Mouse (Mus musculus) intestine, embryonic 14.5 days (tissue): Measurements from ENCODE around the gene Zdbf2. TPM values are rescaled to one million over a fixed set of nuclear protein-coding genes. Genes with fewer than 3 reads are reported as not detected.
"Not testable (repeated sequence)": the region's sequence is repeated elsewhere in the genome, so short reads cannot be mapped to it uniquely, and the experiment has no call there.

Source experiments
- ATAC-seq: fragments of 200-750 bp; cut with Nextera tagmentation; replicated peaks from 2 replicates; pipeline ENCODE4 v1.8.0; 2017; ENCODE audit warnings: low read depth, moderate number of reproducible peaks, moderate TSS enrichment, moderate library complexity; ENCODE audit not compliant: low FRiP score, low TSS enrichment
- DNase-seq: peaks from one replicate; pipeline ENCODE4 v3.0.0-alpha.2; 2018; ENCODE audit warnings: low spot score
- H3K27ac ChIP-seq: fragments of 300-500 bp; sonication (generic); 2 replicates; pipeline ENCODE4 v1.5.1; 2014; ENCODE audit warnings: low read depth, mild to moderate bottlenecking, control low read depth
- H3K27me3 ChIP-seq: fragments of 300-500 bp; sonication (generic); replicated peaks from 2 replicates; pipeline ENCODE4 v1.6.1; 2014; ENCODE audit warnings: low read length, control low read depth; ENCODE audit not compliant: control insufficient read depth, insufficient read depth
- H3K36me3 ChIP-seq: fragments of 300-500 bp; sonication (generic); 2 replicates; pipeline ENCODE4 v1.6.1; 2014; ENCODE audit warnings: low read length, control low read depth; ENCODE audit not compliant: control insufficient read depth, insufficient read depth
- H3K4me1 ChIP-seq: fragments of 300-500 bp; sonication (generic); replicated peaks from 2 replicates; pipeline ENCODE4 v1.6.1; 2014; ENCODE audit warnings: low read length, control low read depth, mixed read lengths; ENCODE audit not compliant: control insufficient read depth, insufficient read depth
- H3K4me2 ChIP-seq: fragments of 300-500 bp; sonication (generic); 2 replicates; pipeline ENCODE4 v1.6.1; 2014; ENCODE audit warnings: low read length
- H3K4me3 ChIP-seq: fragments of 300-500 bp; sonication (generic); 2 replicates; pipeline ENCODE4 v1.5.1; 2014; ENCODE audit warnings: low read depth, low read length, control low read depth, mixed read lengths
- H3K9ac ChIP-seq: fragments of 300-500 bp; sonication (generic); 2 replicates; pipeline ENCODE4 v1.6.1; 2014; ENCODE audit warnings: mild to moderate bottlenecking, low read length
- H3K9me3 ChIP-seq: fragments of 300-500 bp; sonication (generic); 2 replicates; pipeline ENCODE4 v1.6.1; 2016; ENCODE audit warnings: low read length, control low read depth; ENCODE audit not compliant: control insufficient read depth
- WGBS: fragments of 180-500 bp; shearing (Covaris S2); extraction: QIAGEN DNeasy Blood & Tissue Kit; methylation state at CpG from one replicate; pipeline ENCODE4 v1.1.7; 2014; 5-methylcytosine and 5-hydroxymethylcytosine counted together
- polyA plus RNA-seq: library from polyadenylated mRNA; unstranded; fragments of >200 nt; fragmentation: Nextera tagmentation; extraction: Ambion mirVana; gene quantifications from 2 replicates; pipeline ENCODE4 v1.2.1, GENCODE M21; 2014

The Zdbf2 gene
- polyA plus RNA-seq, 1 experiment from 2014 or later, result 7.5 TPM

GRCm38 (mm10) chr1:63272125-63272675, 865 bp upstream of the Zdbf2 start:
- Histone ChIP-seq H3K9ac (no peak overlapping the region), H3K4me3 (no peak overlapping the region), H3K4me1 (0 out of 2 replicates have a peak, but pooled peaks cover 3% of the 10 kb centered on the region), H3K27ac (peak overlapping the region; percentile 76; the same call in 1 of the 2 replicates), H3K9me3 (no peaks in the 10 kb centered on the region), H3K27me3 (peaks cover 84% of the 10 kb centered on the region), H3K36me3 (no peaks in the 10 kb centered on the region), H3K4me2 (peak overlapping the region; percentile 50; the same call in 1 of the 2 replicates)
- DNase-seq, result no peak
- WGBS, result 17% methylated on average over 8 of the region's 8 CpGs
- ATAC-seq, result no peak

- ATAC-seq, result peak; percentile 63
- peak overlapping the region; percentile 76 for H3K27ac ChIP-seq
- under 1% methylated on average over 49 of the region's 89 CpGs for WGBS
- peak overlapping the region; percentile 66 for H3K9ac ChIP-seq
- 0 out of 2 replicates have a peak, but pooled peaks cover 3% of the 10 kb centered on the region for H3K4me1 ChIP-seq
- H3K4me2 ChIP-seq, result peak overlapping the region; percentile 50
- no peaks in the 10 kb centered on the region for H3K9me3 ChIP-seq
- DNase-seq, result no peak
- no peaks in the 10 kb centered on the region for H3K36me3 ChIP-seq
- H3K4me3 ChIP-seq, result peak overlapping the region; percentile 50
- H3K27me3 ChIP-seq, result peaks cover 89% of the 10 kb centered on the region
These were observed 380 bp downstream of the Zdbf2 start for GRCm38 (mm10) chr1:63273339-63273951.

DNA sequence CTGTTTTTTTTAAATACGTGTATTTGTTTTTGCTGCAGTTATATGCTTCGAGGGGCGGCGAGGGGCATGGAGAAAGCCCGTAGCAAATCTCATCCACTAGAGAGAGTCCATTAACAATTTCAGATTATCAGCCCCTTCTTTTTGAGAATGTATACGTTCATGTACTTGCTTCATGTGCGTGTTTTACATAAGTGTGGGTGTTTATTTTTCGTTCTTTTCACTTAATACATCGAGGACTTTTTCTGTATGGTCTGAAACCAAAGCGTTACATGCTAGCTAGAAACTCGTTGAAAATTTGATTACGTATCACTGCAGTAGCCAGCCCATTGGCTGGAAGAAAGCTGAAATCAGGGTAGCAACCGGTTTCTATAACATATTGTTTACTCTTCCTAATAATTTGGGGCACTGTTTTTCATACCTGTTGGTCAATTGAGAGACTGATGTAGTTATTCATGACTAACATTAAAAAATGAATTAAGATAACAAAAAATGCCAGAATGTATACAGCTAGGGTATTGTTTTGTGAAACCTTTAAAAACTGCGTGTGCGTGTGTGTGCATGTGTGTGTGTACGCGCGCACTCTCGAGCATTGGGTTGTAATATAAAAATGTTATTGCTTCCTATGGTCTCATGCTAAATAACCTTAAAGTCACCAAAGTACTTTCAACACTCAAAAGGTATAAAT, 1.1 kb downstream of the Zdbf2 start:
- DNase-seq, result no peak
- WGBS, result 16% methylated on average over 19 of the region's 19 CpGs

DNA sequence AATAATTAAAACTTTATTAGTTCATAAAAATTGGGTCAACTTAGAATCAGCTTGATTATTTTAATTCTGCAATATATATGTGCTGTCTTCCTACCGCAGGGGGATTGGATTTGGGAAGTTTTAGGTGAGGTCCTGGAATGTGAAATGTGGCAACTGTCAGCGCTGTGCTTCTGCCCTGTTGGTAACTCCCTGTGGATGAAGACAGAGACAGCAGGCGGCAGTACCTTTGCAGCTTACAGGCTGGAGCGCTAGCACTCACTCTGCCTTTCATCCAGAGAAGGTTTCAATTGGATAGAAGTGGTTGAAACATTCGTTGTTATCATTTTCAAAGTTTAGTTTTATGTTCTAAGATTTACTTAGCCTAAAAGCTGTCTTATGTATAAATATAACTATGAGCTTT, 5.0 kb downstream of the Zdbf2 start:
- H3K4me1 ChIP-seq, result 0 out of 2 replicates have a peak, but pooled peaks cover 3% of the 10 kb centered on the region
- no peak overlapping the region for H3K4me3 ChIP-seq
- H3K27ac ChIP-seq, result no peak overlapping the region
- H3K4me2 ChIP-seq, result no peak overlapping the region
- ATAC-seq (no peak), DNase-seq (no peak)
- H3K9ac ChIP-seq, result no peak overlapping the region
- peaks cover 53% of the 10 kb centered on the region for H3K27me3 ChIP-seq
- no peaks in the 10 kb centered on the region for H3K9me3 ChIP-seq
- no peaks in the 10 kb centered on the region for H3K36me3 ChIP-seq
- WGBS, result 33% methylated on average over 5 of the region's 5 CpGs

More for the DNA sequence above, 1.1 kb downstream of the Zdbf2 start:
- no peaks in the 10 kb centered on the region for H3K9me3 ChIP-seq
- H3K27ac ChIP-seq, result no peak overlapping the region
- no peaks in the 10 kb centered on the region for H3K36me3 ChIP-seq
- H3K4me1 ChIP-seq, result 0 out of 2 replicates have a peak, but pooled peaks cover 3% of the 10 kb centered on the region
- peak overlapping the region; percentile 50 for H3K4me3 ChIP-seq
- H3K27me3 ChIP-seq, result peaks cover 85% of the 10 kb centered on the region
- ATAC-seq, result no peak
- peak overlapping the region; percentile 50 for H3K4me2 ChIP-seq
- peak overlapping the region; percentile 66 for H3K9ac ChIP-seq

GRCm38 (mm10) chr1:63293965-63294364, 20.9 kb downstream of the Zdbf2 start:
- H3K27me3 ChIP-seq, result no peaks in the 10 kb centered on the region
- WGBS, result 60% methylated on average over 7 of the region's 7 CpGs
- no peaks in the 10 kb centered on the region for H3K9me3 ChIP-seq
- no peaks in the 10 kb centered on the region for H3K36me3 ChIP-seq
- H3K27ac ChIP-seq, result no peak overlapping the region
- no peak for ATAC-seq
- H3K4me2 ChIP-seq, result no peak overlapping the region
- H3K4me1 ChIP-seq, result no peaks in the 10 kb centered on the region
- H3K9ac ChIP-seq, result no peak overlapping the region
- no peak for DNase-seq
- no peak overlapping the region for H3K4me3 ChIP-seq

- 40% methylated on average over 18 of the region's 18 CpGs for WGBS
These were observed 36.6 kb downstream of the Zdbf2 start for GRCm38 (mm10) chr1:63309661-63310060.

GRCm38 (mm10) chr1:63323565-63324132, 50.6 kb downstream of the Zdbf2 start:
- not testable (repeated sequence) for H3K4me3 ChIP-seq, DNase-seq, H3K9me3 ChIP-seq, H3K27ac ChIP-seq, ATAC-seq, H3K36me3 ChIP-seq, H3K4me2 ChIP-seq, H3K9ac ChIP-seq, H3K27me3 ChIP-seq, H3K4me1 ChIP-seq
- WGBS, result 36% methylated on average over 12 of the region's 12 CpGs

More at GRCm38 (mm10) chr1:63309661-63310060, 36.6 kb downstream of the Zdbf2 start:
- Histone ChIP-seq H3K9ac (no peak overlapping the region), H3K9me3 (no peaks in the 10 kb centered on the region), H3K27ac (no peak overlapping the region), H3K4me2 (peak overlapping the region; percentile 29), H3K4me3 (no peak overlapping the region), H3K36me3 (peaks cover 11% of the 10 kb centered on the region; the same call in 1 of the 2 replicates), H3K27me3 (peaks cover 21% of the 10 kb centered on the region), H3K4me1 (no peaks in the 10 kb centered on the region)
- DNase-seq (no peak), ATAC-seq (no peak)
